Mouse (Mus musculus): ENCODE results near the gene Stxbp1. TPM values are rescaled to one million over a fixed set of nuclear protein-coding genes. Genes with fewer than 3 reads are reported as not detected.
A peak's percentile ranks its signal among the peaks of the same experiment; 100 is the strongest.

The Stxbp1 gene
- total and polyA plus RNA-seq, 3 experiments: 3.3 to 13.7 (median 6.1) TPM

DNA sequence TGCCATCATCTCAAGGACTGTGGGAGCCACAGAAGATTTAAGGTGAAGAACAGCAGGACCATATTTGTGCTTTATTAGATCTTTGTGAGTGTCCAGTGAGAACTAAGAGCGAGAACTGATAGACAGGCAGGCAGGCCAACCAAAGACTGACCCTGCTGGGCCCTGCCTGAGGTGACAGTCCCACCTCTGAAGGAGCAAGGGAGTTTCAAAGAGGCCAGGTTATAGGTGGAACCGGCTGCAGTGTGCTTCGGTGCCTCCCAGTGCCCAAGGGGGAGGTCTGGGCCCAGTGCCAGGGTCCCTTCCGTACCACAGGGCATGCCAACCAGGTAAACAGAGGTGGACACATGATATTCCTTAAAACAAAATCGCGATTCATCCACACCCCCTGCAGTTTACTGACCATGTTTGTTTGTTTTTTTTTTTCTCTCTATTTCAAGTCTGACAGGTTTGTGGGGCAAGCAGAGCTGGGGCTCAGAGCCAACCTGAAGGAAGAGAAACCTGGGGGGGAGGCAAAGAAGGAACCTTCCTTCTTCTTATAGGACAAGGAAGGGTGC is 22.8 kb upstream of the Stxbp1 start:
- ATAC-seq (ENCODE audit: extremely low read depth, insufficient number of reproducible peaks, low FRiP score, poor library complexity, severe bottlenecking) (no peak), DNase-seq (ENCODE audit: low spot score) (no peak)
- no peak overlapping the region for H3K4me3 ChIP-seq (ENCODE audit: low read depth, low read length)
- peaks cover 47% of the 10 kb centered on the region for H3K27me3 ChIP-seq (ENCODE audit: insufficient read depth, low read length)
- TF ChIP-seq POLR2AphosphoS5 (IDR thresholded peaks at IDR 0.05; ENCODE audit: insufficient replicate concordance, low read depth, low read length) (no peak), GATA1 (IDR thresholded peaks at IDR 0.05; ENCODE audit: borderline replicate concordance, low read length) (no peak), CTCF (IDR thresholded peaks at IDR 0.05; ENCODE audit: low read depth, low read length) (no peak), TAL1 (conservative IDR thresholded peaks at IDR 0.05; ENCODE audit: low read depth, low read length) (no peak), GATA2 (IDR thresholded peaks at IDR 0.05; ENCODE audit: borderline replicate concordance, low read depth, low read length) (no peak)
- peaks cover 8% of the 10 kb centered on the region for H3K4me1 ChIP-seq (ENCODE audit: insufficient read depth, low read depth, low read length)
- no peaks in the 10 kb centered on the region for H3K9me3 ChIP-seq (replicated peaks)
- H3K36me3 ChIP-seq (replicated peaks): no peaks in the 10 kb centered on the region

DNA sequence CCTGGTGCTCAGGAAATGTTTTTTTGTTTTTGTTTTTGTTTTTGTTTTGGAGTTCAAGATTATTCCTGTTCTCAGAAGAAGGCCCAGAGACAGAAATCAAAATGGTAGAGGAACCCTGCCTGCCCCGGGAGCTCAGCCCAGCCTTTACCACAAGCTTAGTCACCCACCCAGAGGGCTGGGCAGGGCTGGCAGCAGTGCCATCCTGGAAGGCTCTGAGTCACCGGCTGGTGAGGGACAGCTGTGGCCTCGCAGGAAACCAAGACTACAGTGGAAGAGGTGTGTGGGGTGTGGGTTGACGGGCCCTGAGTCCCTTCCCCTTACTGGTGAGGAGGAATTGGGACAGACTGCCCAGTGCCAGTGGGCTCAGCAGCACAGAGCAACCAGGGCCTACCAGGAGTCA is 20.3 kb upstream of the Stxbp1 start:
- Histone ChIP-seq H3K4me1 (ENCODE audit: insufficient read depth, low read depth, low read length) (peaks cover 8% of the 10 kb centered on the region), H3K36me3 (replicated peaks) (no peaks in the 10 kb centered on the region), H3K4me3 (ENCODE audit: low read depth, low read length) (no peak overlapping the region), H3K27me3 (ENCODE audit: insufficient read depth, low read length) (peaks cover 31% of the 10 kb centered on the region), H3K9me3 (replicated peaks) (no peaks in the 10 kb centered on the region)
- no peak for DNase-seq (ENCODE audit: low spot score)
- no peak for TF ChIP-seq TAL1 (conservative IDR thresholded peaks at IDR 0.05; ENCODE audit: low read depth, low read length)
- no peak for ATAC-seq (ENCODE audit: extremely low read depth, insufficient number of reproducible peaks, low FRiP score, poor library complexity, severe bottlenecking)

DNA sequence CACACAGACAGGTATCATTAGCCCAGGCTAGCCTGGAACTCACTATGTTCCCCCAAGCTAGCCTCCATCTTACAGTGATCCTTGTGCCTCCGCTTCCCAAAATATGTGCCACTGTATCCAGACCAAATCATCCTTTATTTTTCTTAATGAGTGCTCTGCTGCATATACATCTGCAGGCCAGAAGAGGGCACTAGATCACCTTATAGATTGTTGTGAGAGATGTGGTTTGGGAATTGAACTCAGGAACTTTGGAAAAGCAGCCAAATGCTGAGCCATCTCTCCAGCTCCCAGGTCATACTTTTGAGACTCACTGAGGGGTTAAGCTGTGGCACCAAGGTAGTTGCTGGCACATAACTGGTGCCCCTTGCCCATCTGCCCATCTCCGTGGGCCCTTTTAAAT is 17.7 kb upstream of the Stxbp1 start:
- Histone ChIP-seq H3K4me3 (ENCODE audit: low read depth, low read length) (no peak overlapping the region), H3K4me1 (ENCODE audit: insufficient read depth, low read depth, low read length) (peaks cover 2% of the 10 kb centered on the region; the same call in 1 of the 2 replicates), H3K36me3 (replicated peaks) (no peaks in the 10 kb centered on the region), H3K9me3 (replicated peaks) (no peaks in the 10 kb centered on the region), H3K27me3 (ENCODE audit: insufficient read depth, low read length) (peaks cover 38% of the 10 kb centered on the region)
- DNase-seq (ENCODE audit: low spot score) (no peak), ATAC-seq (ENCODE audit: extremely low read depth, insufficient number of reproducible peaks, low FRiP score, poor library complexity, severe bottlenecking) (no peak)
- no peak for TF ChIP-seq GATA2 (IDR thresholded peaks at IDR 0.05; ENCODE audit: borderline replicate concordance, low read depth, low read length)
- no peak for TF ChIP-seq POLR2AphosphoS5 (IDR thresholded peaks at IDR 0.05; ENCODE audit: insufficient replicate concordance, low read depth, low read length)
- TF ChIP-seq TAL1 (conservative IDR thresholded peaks at IDR 0.05; ENCODE audit: low read depth, low read length): no peak
- no peak for TF ChIP-seq GATA1 (IDR thresholded peaks at IDR 0.05; ENCODE audit: borderline replicate concordance, low read length)
- TF ChIP-seq CTCF (IDR thresholded peaks at IDR 0.05; ENCODE audit: low read depth, low read length): peak; percentile 47

DNA sequence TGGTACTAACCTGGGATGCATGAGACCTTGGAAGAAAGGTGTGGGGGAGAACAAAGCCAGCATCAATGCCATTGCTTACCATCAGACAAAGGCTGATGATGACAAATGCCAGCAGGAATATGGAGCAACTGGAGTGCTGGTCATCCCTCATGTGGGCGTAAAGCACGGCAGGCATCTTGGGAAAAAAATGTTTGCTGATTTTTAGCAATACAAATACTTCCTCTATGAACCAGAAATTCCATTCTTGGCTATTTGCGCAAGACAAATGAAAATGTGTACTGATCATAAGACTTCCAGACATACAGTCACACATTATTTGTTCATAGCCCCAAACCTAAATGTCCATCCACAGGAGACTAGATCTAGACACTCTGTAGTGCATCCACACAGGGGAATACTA is 16.3 kb upstream of the Stxbp1 start:
- no peak for TF ChIP-seq TAL1 (conservative IDR thresholded peaks at IDR 0.05; ENCODE audit: low read depth, low read length)
- peaks cover 39% of the 10 kb centered on the region for H3K27me3 ChIP-seq (ENCODE audit: insufficient read depth, low read length)
- no peaks in the 10 kb centered on the region for H3K36me3 ChIP-seq (replicated peaks)
- ATAC-seq (ENCODE audit: extremely low read depth, insufficient number of reproducible peaks, low FRiP score, poor library complexity, severe bottlenecking) (no peak), DNase-seq (ENCODE audit: low spot score) (no peak)
- H3K4me1 ChIP-seq (ENCODE audit: insufficient read depth, low read depth, low read length): no peaks in the 10 kb centered on the region
- H3K4me3 ChIP-seq (ENCODE audit: low read depth, low read length): no peak overlapping the region
- H3K9me3 ChIP-seq (replicated peaks): no peaks in the 10 kb centered on the region

DNA sequence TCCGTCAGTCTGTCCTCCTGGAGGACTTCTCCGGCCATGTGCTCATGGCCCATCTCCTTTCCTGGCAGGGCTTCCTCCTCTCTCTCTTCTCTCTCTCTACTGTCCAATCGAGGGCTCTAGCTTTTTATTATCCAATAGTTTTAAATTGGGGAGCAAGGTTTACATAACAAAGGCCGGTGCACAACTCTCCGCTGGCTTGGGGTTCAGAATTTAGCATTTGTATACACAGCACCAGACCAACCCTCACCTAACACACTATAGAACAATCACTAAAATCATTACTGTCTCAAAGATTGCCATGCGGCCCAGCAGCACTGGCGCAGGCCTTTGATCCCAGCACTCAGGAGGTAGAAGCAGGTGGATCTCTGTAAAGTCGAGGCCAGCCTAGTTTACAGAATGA is 13.8 kb upstream of the Stxbp1 start:
- peaks cover 36% of the 10 kb centered on the region for H3K27me3 ChIP-seq (ENCODE audit: insufficient read depth, low read length)
- H3K4me3 ChIP-seq (ENCODE audit: low read depth, low read length): no peak overlapping the region
- ATAC-seq (ENCODE audit: extremely low read depth, insufficient number of reproducible peaks, low FRiP score, poor library complexity, severe bottlenecking): no peak
- TF ChIP-seq GATA1 (IDR thresholded peaks at IDR 0.05; ENCODE audit: borderline replicate concordance, low read length): no peak
- TF ChIP-seq TAL1 (conservative IDR thresholded peaks at IDR 0.05; ENCODE audit: low read depth, low read length): no peak
- TF ChIP-seq POLR2AphosphoS5 (IDR thresholded peaks at IDR 0.05; ENCODE audit: insufficient replicate concordance, low read depth, low read length): no peak
- TF ChIP-seq GATA2 (IDR thresholded peaks at IDR 0.05; ENCODE audit: borderline replicate concordance, low read depth, low read length): no peak
- no peak for TF ChIP-seq CTCF (IDR thresholded peaks at IDR 0.05; ENCODE audit: low read depth, low read length)
- H3K9me3 ChIP-seq (replicated peaks): no peaks in the 10 kb centered on the region
- no peaks in the 10 kb centered on the region for H3K36me3 ChIP-seq (replicated peaks)
- peaks cover 3% of the 10 kb centered on the region; the same call in 1 of the 2 replicates for H3K4me1 ChIP-seq (ENCODE audit: insufficient read depth, low read depth, low read length)
- no peak for DNase-seq (ENCODE audit: low spot score)

DNA sequence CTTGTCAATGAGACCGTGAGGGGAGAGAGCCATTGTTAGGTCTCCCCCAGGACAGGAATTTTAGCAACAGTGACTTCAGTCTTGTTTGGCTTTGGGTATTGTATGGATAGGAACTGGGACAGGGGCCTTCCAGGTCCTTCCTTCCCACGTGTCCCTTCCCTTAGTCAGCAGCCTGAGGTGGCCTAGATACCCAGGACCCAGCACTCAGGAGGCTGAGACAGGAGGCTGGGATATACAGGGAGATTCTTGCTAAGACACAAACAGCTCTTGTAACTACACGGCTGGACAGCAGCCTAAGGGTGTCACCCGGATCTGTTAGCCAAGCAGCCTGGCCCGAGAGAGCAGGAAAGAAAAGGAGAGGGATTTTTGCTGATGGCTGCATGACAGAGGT is 12.6 kb upstream of the Stxbp1 start:
- no peak for TF ChIP-seq CTCF (IDR thresholded peaks at IDR 0.05; ENCODE audit: low read depth, low read length)
- no peak for TF ChIP-seq TAL1 (conservative IDR thresholded peaks at IDR 0.05; ENCODE audit: low read depth, low read length)
- TF ChIP-seq GATA1 (IDR thresholded peaks at IDR 0.05; ENCODE audit: borderline replicate concordance, low read length): no peak
- TF ChIP-seq POLR2AphosphoS5 (IDR thresholded peaks at IDR 0.05; ENCODE audit: insufficient replicate concordance, low read depth, low read length): no peak
- TF ChIP-seq GATA2 (IDR thresholded peaks at IDR 0.05; ENCODE audit: borderline replicate concordance, low read depth, low read length): no peak
- H3K9me3 ChIP-seq (replicated peaks): no peaks in the 10 kb centered on the region
- no peaks in the 10 kb centered on the region for H3K36me3 ChIP-seq (replicated peaks)
- DNase-seq (ENCODE audit: low spot score): no peak
- H3K27me3 ChIP-seq (ENCODE audit: insufficient read depth, low read length): peaks cover 33% of the 10 kb centered on the region
- H3K4me3 ChIP-seq (ENCODE audit: low read depth, low read length): no peak overlapping the region
- peaks cover 6% of the 10 kb centered on the region; the same call in 1 of the 2 replicates for H3K4me1 ChIP-seq (ENCODE audit: insufficient read depth, low read depth, low read length)
- no peak for ATAC-seq (ENCODE audit: extremely low read depth, insufficient number of reproducible peaks, low FRiP score, poor library complexity, severe bottlenecking)

Data from G1E (cell line).